Mouse (Mus musculus): ENCODE data around the gene Shroom4.

The Shroom4 gene

DNA sequence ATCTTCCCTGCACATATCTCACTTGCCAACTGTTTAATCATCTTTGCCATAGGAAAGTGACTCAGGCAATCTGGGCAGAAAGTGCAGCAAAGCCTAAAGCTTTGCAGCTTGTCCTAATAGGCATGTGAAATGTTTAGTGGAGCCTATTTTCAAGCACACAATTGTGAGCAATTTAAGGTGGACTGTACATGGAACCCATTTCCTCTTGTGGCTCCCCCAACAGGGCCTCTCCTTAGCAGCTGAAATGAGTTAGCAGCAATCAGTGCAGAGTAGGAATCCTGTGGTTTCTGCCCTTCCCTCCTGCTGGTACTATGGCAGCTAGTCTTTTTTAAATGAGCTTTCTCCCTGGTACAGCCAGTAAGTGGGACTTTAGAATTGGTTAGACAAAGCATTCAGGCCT, 95.8 kb downstream of the Shroom4 start:
- no peak for DNase-seq (ENCODE audit: low read depth, low spot score)

DNA sequence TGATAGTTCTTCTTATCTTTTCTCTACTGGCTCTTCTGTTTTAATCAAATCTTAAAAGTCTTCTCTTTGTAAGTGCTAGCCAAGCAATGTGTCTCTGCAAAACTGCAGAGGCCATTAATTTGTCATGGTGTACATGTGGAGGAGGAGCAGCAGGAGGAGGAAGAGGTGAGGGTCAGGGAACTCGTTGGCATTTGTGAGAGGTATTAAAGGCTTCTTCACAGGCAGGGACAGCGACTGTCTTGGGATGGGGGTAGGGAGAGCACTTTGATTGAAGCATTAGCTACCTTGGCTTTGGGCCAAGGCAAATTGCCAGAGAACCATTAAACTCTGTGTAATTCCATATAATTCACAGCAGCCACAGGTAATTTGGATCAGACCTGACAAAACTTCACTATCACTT, 96.7 kb downstream of the Shroom4 start:
- DNase-seq (ENCODE audit: low read depth, low spot score): no peak

DNA sequence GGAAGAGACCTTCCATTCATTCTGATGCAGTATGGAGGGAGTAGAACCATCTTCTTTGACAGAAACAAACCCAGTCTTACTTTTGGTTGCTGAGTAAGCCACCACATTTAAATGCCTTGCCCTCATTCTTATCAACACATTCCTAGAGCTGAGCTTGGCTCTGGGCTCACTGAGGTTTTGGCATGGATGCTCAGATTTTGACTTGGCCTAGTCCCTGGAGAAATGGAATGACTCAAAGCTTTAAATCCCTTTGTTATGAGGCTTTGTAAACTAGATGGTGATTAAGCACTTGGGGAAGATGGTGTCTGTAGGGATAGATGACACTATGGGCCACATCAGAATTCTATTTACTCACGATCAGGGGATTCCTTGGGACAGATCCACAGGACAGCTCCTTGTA, 102.2 kb downstream of the Shroom4 start:
- no peak for DNase-seq (ENCODE audit: low read depth, low spot score)

DNA sequence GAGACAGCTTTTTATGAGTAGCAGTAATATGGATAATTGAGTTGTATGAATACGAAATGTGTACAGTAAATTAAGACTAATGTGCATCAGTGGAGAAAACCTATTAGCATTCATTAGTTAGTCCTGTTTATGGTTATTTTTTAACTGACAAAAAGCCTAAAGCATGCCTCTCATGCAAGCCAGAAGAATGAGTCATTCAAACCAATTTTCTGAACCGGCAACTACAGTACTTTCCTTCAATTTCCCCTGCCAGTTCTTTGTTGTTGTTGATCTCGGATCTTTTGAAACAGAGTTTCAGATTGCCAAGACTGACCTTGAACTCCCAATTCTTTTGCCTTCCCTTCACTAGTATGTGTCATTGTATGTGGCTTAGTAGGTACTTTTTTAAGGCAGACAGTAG, 117.6 kb downstream of the Shroom4 start:
- DNase-seq (ENCODE audit: low read depth, low spot score): no peak

DNA sequence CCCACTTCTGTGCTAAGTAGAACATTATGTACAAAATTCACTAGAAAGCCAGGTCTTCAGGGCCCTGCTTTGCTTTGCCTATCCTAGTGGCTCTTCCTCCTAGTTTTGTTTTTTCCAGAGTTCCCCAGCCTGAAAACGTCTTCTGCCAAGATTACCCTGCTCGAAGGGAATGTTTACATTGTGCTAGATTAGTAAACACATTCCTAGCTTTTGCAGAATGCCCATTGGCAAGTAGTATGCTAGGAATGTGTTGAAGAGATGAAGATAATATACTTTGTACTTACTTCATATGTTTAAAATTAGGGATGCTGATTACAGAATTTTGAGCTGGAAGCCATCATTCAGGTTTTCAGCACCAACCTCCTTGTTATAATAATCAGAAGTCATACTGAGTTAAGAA, 118.8 kb downstream of the Shroom4 start:
- DNase-seq (ENCODE audit: low read depth, low spot score): no peak

DNA sequence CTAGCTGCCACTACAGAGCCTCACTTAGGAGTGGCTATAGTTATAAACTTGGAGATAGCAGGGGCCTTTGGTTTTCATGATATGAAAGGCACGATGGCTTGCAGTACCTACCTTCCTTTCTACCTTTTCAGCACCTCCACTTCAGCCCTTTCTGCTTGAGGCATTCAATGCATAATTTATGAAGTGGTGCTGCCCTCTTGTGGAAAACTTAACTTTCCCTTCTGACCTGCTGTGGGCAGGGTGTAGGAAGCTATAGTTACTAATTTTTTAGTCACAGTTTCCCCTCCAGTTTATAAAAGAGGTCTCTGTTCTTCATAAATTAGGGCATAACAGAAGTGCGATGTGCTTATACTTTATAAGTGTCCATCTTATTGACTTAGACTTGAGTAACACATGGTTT, 123.3 kb downstream of the Shroom4 start:
- peak; percentile 32 for DNase-seq (ENCODE audit: low read depth, low spot score)

DNA sequence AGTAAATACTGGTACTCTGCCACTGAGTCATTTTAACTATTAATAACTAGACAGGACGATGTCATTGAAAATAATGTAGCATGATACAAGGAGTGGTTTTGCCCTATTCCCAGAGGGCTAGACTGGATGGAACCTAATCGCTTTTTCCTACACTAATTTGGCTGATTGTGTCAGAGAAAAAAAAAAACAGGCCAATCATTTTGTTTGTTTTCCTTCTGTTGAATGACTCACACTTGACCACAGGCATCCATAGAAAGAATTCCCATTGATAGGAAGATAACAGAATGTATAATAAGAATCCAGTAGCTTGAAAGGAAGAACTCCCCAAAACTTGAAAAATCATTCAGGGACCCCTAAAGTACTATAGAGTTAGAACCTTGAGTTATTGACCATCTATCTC, 137.0 kb downstream of the Shroom4 start:
- no peak for DNase-seq (ENCODE audit: low read depth, low spot score)

DNA sequence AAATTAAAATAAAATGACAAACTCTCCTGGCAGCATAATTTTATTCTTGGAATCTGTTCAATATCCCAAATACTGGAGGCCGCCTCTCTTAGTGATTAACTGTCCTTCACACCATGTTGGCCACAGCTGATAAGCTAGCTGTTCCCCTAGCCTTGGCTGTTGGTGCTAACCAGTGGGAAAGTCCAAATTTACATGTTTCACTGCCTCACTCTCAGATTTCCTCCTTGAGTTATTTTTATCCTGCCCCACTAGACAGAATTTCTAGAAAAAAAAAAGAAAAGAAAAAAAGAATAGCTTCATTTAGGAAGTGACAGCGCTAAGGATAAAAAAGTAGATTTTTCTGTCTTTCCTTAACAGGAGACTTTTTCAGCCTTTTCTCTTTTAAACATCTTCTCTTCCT, 138.0 kb downstream of the Shroom4 start:
- no peak for DNase-seq (ENCODE audit: low read depth, low spot score)

DNA sequence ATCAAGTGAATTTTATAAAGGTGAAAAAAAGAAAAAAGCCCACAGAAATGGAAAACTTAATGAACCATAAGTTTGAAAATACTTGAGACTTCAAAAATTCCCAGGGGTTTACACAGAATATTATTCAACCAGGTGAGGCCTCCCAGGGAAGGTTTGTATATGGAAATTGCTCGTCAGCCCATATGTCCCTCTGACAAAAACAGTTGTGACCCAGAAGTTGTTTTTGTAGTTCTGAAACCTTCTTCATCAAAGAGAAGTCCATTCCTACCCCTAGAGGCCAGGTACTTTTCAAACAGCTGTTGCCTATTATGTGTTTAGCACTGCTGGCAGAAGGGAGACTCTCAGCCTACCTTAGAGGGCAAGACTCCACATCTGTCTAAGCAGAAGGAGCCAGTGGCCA, 165.4 kb downstream of the Shroom4 start:
- no peak for DNase-seq (ENCODE audit: low read depth, low spot score)

DNA sequence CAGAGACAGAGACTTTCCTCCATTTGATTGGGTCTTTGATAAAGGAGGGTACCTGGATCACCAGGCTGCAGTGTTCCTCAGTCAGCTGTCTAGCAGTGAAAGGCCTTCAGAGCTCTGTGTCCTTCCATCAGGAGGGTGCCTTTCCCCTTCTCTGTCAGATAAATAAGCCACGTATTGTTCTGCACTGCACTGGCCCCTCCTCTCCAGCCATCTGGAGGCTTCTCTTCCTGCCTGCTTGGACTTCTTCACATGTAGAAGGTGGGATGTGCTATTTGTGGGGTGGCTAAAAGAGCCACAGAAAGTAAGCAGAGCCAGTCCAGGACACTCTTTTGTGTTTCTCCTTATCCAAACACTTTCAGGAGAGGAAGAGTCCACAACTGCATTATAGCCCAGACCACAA, 174.9 kb downstream of the Shroom4 start:
- DNase-seq (ENCODE audit: low read depth, low spot score): no peak

DNA sequence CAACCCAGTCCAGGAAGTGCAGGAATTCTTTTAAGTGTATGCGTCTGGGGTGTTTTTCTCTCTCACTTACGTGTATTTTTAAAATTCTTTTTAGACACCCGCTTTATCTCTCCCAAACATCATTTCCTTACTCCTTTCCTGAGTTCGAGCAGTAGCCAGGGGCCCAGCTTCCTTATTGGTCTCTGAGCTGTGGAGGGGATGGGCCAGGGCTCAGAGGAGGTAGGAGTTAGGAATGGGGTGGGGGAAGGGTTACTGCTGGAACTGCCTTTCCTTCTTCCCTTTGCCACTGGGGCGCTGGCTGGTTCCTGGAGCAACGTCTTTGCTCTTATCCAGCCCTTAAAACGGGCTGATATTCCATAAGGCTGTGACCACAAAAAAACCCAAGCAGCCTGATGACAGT, 177.3 kb downstream of the Shroom4 start:
- peak; percentile 25 for DNase-seq (ENCODE audit: low read depth, low spot score)

DNA sequence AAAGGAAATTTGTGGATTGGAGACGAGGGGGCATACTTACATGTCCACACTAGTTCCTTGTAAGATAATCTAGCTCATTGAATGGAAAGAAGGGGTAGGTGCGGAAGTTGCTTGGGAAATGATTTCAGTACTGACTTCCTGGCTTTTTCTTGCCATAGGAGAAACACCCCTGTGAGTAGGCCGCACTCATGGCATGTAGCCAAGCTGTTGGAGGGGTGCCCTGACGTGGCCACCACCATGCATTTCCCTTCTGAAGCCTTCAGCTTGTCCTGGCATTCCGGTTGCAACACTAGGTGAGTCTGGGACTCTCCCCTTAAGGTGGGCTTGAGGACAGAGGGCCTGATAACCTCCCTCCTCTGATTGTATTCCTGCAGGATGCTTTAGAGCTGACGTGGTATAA, 181.0 kb downstream of the Shroom4 start:
- no peak for DNase-seq (ENCODE audit: low read depth, low spot score)

DNA sequence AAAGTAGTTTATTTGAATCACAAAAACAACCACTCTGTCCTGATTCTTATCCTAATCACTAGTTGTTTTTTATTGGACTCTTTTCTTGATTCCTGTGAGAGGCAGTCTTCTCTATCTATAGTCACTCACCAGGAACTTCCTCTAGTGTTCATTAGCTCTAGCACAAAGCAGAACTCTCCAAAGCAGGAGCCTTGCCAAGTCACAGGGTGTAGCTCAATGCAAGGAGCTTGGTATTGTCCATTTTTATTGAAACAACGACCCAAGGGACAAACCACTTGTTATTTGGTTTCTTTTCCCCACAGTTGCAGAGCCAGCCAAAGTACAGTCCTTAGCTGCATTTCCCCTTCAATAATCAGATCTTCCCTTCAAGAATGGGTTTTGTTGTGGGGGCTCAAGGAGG, 181.5 kb downstream of the Shroom4 start:
- DNase-seq (ENCODE audit: low read depth, low spot score): no peak

DNA sequence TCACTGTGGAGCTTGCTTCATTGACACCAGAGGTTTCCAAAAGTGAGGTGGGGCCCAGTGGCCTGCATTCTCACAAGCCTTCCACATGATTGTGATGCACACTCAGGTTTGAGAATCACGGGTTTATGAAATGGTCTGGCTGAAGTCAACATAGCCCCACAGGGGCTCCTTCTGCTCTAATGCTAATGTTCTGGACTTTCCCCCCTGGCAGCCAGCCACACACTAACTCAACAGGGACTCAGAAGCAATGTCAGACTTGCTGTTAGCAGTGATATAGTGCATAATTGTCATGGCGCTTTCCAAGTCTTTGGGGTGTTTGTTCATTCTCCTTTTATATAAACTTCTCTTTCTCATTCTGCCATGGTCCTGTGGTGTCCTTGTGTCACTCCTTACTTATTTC, 183.0 kb downstream of the Shroom4 start:
- no peak for DNase-seq (ENCODE audit: low read depth, low spot score)

DNA sequence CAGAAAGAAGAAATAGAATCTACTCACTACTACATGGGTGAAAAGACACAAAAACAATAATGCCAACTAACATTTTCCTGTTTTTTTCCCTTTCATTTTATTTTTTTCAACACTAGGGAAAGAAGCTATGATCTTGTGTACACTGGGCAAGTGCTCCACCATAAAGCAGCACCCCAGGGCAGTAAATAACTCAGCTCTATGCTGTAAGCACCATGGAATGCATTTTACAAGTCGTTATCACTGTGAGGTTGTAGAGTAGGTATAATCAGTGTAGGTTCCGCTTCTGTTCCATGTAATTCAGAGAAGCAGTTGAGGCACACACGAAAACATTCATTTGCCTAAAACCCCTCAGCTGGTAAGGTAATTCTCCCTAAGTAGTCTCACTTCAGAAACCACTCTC, 194.5 kb downstream of the Shroom4 start:
- no peak for DNase-seq (ENCODE audit: low read depth, low spot score)

DNA sequence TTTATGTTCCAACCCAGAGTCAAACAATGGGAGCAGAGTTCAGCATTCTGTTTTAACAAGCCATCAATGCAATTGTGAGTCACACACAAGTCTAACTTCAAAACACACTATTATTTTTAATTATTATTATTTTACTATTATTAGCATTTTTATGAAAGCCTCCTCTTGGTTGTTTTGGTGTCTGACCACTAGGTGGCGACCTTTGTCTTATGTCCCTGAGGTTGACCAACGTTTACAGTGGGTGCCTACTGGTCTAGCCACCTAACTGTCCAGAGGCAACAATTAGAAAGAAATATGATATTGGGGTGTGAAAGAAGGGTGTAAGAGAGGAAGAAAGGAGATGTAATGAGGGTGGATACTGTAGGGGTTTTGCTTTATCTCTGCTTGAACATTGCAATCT, 254.4 kb downstream of the Shroom4 start:
- peak; percentile 19 for DNase-seq (ENCODE audit: low read depth, low spot score)

DNA sequence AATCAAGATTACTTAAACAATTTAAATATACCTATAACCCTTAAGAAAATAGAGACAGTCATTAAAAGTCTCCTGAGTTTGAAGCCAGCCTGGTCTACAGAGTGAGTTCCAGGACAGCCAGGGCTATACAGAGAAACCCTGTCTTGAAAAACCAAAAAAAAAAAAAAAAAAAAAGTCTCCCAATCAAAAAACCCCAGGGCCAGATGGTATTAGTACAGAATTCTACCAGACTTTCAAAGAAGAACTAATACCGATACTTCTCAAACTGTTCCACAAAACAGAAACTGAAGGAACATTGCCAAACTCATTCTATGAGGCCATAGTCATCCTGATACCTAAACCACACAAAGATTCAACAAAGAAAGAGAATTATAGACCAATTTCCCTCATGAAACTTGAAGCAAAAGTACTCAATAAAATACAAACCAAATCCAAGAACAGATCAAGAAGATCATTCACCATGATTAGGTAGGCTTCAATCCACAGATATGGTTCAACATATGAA, 259.2 kb downstream of the Shroom4 start:
- DNase-seq (ENCODE audit: low read depth, low spot score): no peak
